Mouse (Mus musculus): ENCODE data around the gene Arhgef10l. TPM values are rescaled to one million over a fixed set of nuclear protein-coding genes. Genes with fewer than 3 reads are reported as not detected.

Gene Arhgef10l
- total RNA-seq, 2 experiments from 2014 or later, result 0.07 TPM; not detected in 1

GRCm38 (mm10) chr4:140617391-140618385 lies 48.1 kb downstream of the Arhgef10l start:
- ATAC-seq (replicated peaks; ENCODE audit: low FRiP score, low TSS enrichment, poor library complexity, severe bottlenecking), result no peak

- ATAC-seq (replicated peaks; ENCODE audit: low FRiP score, low TSS enrichment, poor library complexity, severe bottlenecking), result no peak
Observed at GRCm38 (mm10) chr4:140616894-140617293, 48.9 kb downstream of the Arhgef10l start.

- no peak for ATAC-seq (replicated peaks; ENCODE audit: low FRiP score, low TSS enrichment, poor library complexity, severe bottlenecking)
Observed at GRCm38 (mm10) chr4:140616196-140616595, 49.6 kb downstream of the Arhgef10l start.

GRCm38 (mm10) chr4:140615771-140616170 lies 50.0 kb downstream of the Arhgef10l start:
- ATAC-seq (replicated peaks; ENCODE audit: low FRiP score, low TSS enrichment, poor library complexity, severe bottlenecking), result no peak

- ATAC-seq (replicated peaks; ENCODE audit: low FRiP score, low TSS enrichment, poor library complexity, severe bottlenecking), result no peak
Observed at GRCm38 (mm10) chr4:140614553-140614952, 51.3 kb downstream of the Arhgef10l start.

GRCm38 (mm10) chr4:140614145-140614544 lies 51.7 kb downstream of the Arhgef10l start:
- ATAC-seq (replicated peaks; ENCODE audit: low FRiP score, low TSS enrichment, poor library complexity, severe bottlenecking), result no peak

GRCm38 (mm10) chr4:140610841-140611609 lies 54.8 kb downstream of the Arhgef10l start:
- ATAC-seq (replicated peaks; ENCODE audit: low FRiP score, low TSS enrichment, poor library complexity, severe bottlenecking), result no peak

- ATAC-seq (replicated peaks; ENCODE audit: low FRiP score, low TSS enrichment, poor library complexity, severe bottlenecking), result no peak
Observed at GRCm38 (mm10) chr4:140608228-140608720, 57.5 kb downstream of the Arhgef10l start.

GRCm38 (mm10) chr4:140606779-140607178 lies 59.0 kb downstream of the Arhgef10l start:
- no peak for ATAC-seq (replicated peaks; ENCODE audit: low FRiP score, low TSS enrichment, poor library complexity, severe bottlenecking)

- no peak for ATAC-seq (replicated peaks; ENCODE audit: low FRiP score, low TSS enrichment, poor library complexity, severe bottlenecking)
Observed at GRCm38 (mm10) chr4:140606197-140606596, 59.6 kb downstream of the Arhgef10l start.

- ATAC-seq (replicated peaks; ENCODE audit: low FRiP score, low TSS enrichment, poor library complexity, severe bottlenecking), result no peak
Observed at GRCm38 (mm10) chr4:140605790-140606189, 60.0 kb downstream of the Arhgef10l start.

- ATAC-seq (replicated peaks; ENCODE audit: low FRiP score, low TSS enrichment, poor library complexity, severe bottlenecking), result no peak
Observed at GRCm38 (mm10) chr4:140605247-140605646, 60.6 kb downstream of the Arhgef10l start.

GRCm38 (mm10) chr4:140604541-140604940 lies 61.3 kb downstream of the Arhgef10l start:
- no peak for ATAC-seq (replicated peaks; ENCODE audit: low FRiP score, low TSS enrichment, poor library complexity, severe bottlenecking)

- ATAC-seq (replicated peaks; ENCODE audit: low FRiP score, low TSS enrichment, poor library complexity, severe bottlenecking), result no peak
Observed at GRCm38 (mm10) chr4:140602022-140602421, 63.8 kb downstream of the Arhgef10l start.

GRCm38 (mm10) chr4:140601153-140601552 lies 64.7 kb downstream of the Arhgef10l start:
- no peak for ATAC-seq (replicated peaks; ENCODE audit: low FRiP score, low TSS enrichment, poor library complexity, severe bottlenecking)

GRCm38 (mm10) chr4:140598846-140599245 lies 67.0 kb downstream of the Arhgef10l start:
- no peak for ATAC-seq (replicated peaks; ENCODE audit: low FRiP score, low TSS enrichment, poor library complexity, severe bottlenecking)

- no peak for ATAC-seq (replicated peaks; ENCODE audit: low FRiP score, low TSS enrichment, poor library complexity, severe bottlenecking)
Observed at GRCm38 (mm10) chr4:140597928-140598327, 67.9 kb downstream of the Arhgef10l start.

GRCm38 (mm10) chr4:140597378-140597777 lies 68.4 kb downstream of the Arhgef10l start:
- ATAC-seq (replicated peaks; ENCODE audit: low FRiP score, low TSS enrichment, poor library complexity, severe bottlenecking), result no peak

GRCm38 (mm10) chr4:140593771-140594505 lies 71.9 kb downstream of the Arhgef10l start:
- no peak for ATAC-seq (replicated peaks; ENCODE audit: low FRiP score, low TSS enrichment, poor library complexity, severe bottlenecking)

Measured in megakaryocyte-erythroid progenitor cell, adult 5-6 weeks (primary cell).